Mouse (Mus musculus) hindbrain, embryonic 15.5 days (tissue): ENCODE results near the gene Ehmt2. TPM values are rescaled to one million over a fixed set of nuclear protein-coding genes. Genes with fewer than 3 reads are reported as not detected.
"Not testable (repeated sequence)": the region's sequence is repeated elsewhere in the genome, so short reads cannot be mapped to it uniquely, and the experiment has no call there.

Experiments used
- ATAC-seq: fragments of 200-750 bp; cut with Nextera tagmentation; 2 replicates; pipeline ENCODE4 v1.8.0; 2017; ENCODE audit warnings: low read depth, moderate number of reproducible peaks, moderate TSS enrichment; ENCODE audit not compliant: low FRiP score
- H3K27ac ChIP-seq: fragments of 300-500 bp; sonication (generic); replicated peaks from 2 replicates; pipeline ENCODE4 v1.5.1; 2015; ENCODE audit warnings: mild to moderate bottlenecking, inconsistent platforms
- H3K27me3 ChIP-seq: fragments of 300-500 bp; sonication (generic); 2 replicates; pipeline ENCODE4 v1.6.1; 2015; ENCODE audit warnings: control low read depth, inconsistent platforms
- H3K36me3 ChIP-seq: fragments of 300-500 bp; sonication (generic); 2 replicates; pipeline ENCODE4 v1.6.1; 2015; ENCODE audit warnings: control low read depth, inconsistent platforms
- H3K4me1 ChIP-seq: fragments of 300-500 bp; sonication (generic); replicated peaks from 2 replicates; pipeline ENCODE4 v1.6.1; 2015; ENCODE audit warnings: control low read depth, inconsistent platforms
- H3K4me2 ChIP-seq: fragments of 300-500 bp; sonication (generic); 2 replicates; pipeline ENCODE4 v1.6.1; 2015; ENCODE audit warnings: moderate library complexity, mild to moderate bottlenecking, inconsistent platforms
- H3K4me3 ChIP-seq: fragments of 300-500 bp; sonication (generic); 2 replicates; pipeline ENCODE4 v1.5.1; 2015; ENCODE audit warnings: mild to moderate bottlenecking, inconsistent platforms
- H3K9ac ChIP-seq: fragments of 300-500 bp; sonication (generic); 2 replicates; pipeline ENCODE4 v1.6.1; 2015; ENCODE audit warnings: inconsistent platforms
- H3K9me3 ChIP-seq: fragments of 300-500 bp; sonication (generic); 2 replicates; pipeline ENCODE4 v1.6.1; 2016; ENCODE audit warnings: control low read depth, inconsistent platforms
- WGBS: fragments of 180-500 bp; shearing (Covaris S2); methylation state at CpG from one replicate; pipeline ENCODE4 v1.1.7; 2015; 5-methylcytosine and 5-hydroxymethylcytosine counted together
- polyA plus RNA-seq: library from polyadenylated mRNA; unstranded; fragments of >200 nt; fragmentation: Nextera tagmentation; extraction: Ambion mirVana; gene quantifications from 2 replicates; pipeline ENCODE4 v1.2.1, GENCODE M21; 2015

The Ehmt2 gene
- polyA plus RNA-seq, 1 experiment from 2014 or later: 96.7 TPM

- H3K4me2 ChIP-seq: peak overlapping the region; percentile 89
- 89% methylated on average over 8 of the region's 8 CpGs for WGBS
- ATAC-seq: no peak
- H3K36me3 ChIP-seq: peaks cover 13% of the 10 kb centered on the region
- H3K9me3 ChIP-seq: no peaks in the 10 kb centered on the region
- peak overlapping the region; percentile 72 for H3K9ac ChIP-seq
- no peaks in the 10 kb centered on the region for H3K27me3 ChIP-seq
- peak overlapping the region; percentile 62 for H3K4me3 ChIP-seq
- H3K4me1 ChIP-seq: peaks cover 9% of the 10 kb centered on the region
- H3K27ac ChIP-seq: 0 out of 2 replicates have a peak overlapping the region, but pooled peaks have one; percentile 76
Measured at GRCm38 (mm10) chr17:34932287-34932686, 34.0 kb downstream of the Ehmt2 start.

DNA sequence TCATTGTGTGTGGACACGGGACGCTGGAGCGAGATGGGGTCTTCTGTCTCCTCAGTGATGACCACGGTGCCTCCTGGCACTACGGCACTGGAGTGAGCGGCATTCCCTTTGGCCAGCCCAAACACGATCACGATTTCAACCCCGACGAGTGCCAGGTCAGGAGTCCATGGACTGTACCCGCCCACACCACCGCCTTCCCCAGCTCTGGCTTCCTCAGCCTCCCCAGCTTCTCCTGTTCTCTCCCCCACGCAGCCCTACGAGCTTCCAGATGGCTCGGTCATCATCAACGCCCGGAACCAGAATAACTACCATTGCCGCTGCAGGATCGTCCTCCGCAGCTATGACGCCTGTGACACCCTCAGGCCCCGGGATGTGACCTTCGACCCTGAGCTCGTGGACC, 35.8 kb downstream of the Ehmt2 start:
- no peak overlapping the region for H3K4me2 ChIP-seq
- no peaks in the 10 kb centered on the region for H3K27me3 ChIP-seq
- no peak overlapping the region for H3K4me3 ChIP-seq
- peaks cover 13% of the 10 kb centered on the region for H3K36me3 ChIP-seq
- WGBS: 74% methylated on average over 24 of the region's 24 CpGs
- no peak overlapping the region for H3K9ac ChIP-seq
- no peaks in the 10 kb centered on the region for H3K9me3 ChIP-seq
- no peak overlapping the region for H3K27ac ChIP-seq
- ATAC-seq: no peak
- peaks cover 9% of the 10 kb centered on the region for H3K4me1 ChIP-seq

- H3K4me1 ChIP-seq: peaks cover 9% of the 10 kb centered on the region
- no peak overlapping the region for H3K27ac ChIP-seq
- no peak overlapping the region for H3K4me2 ChIP-seq
- H3K9ac ChIP-seq: no peak overlapping the region
- WGBS: 54% methylated on average over 8 of the region's 8 CpGs
- H3K4me3 ChIP-seq: no peak overlapping the region
- no peak for ATAC-seq
- H3K9me3 ChIP-seq: no peaks in the 10 kb centered on the region
- peaks cover 13% of the 10 kb centered on the region for H3K36me3 ChIP-seq
- H3K27me3 ChIP-seq: no peaks in the 10 kb centered on the region
Measured at GRCm38 (mm10) chr17:34934830-34935229, 36.6 kb downstream of the Ehmt2 start.

DNA sequence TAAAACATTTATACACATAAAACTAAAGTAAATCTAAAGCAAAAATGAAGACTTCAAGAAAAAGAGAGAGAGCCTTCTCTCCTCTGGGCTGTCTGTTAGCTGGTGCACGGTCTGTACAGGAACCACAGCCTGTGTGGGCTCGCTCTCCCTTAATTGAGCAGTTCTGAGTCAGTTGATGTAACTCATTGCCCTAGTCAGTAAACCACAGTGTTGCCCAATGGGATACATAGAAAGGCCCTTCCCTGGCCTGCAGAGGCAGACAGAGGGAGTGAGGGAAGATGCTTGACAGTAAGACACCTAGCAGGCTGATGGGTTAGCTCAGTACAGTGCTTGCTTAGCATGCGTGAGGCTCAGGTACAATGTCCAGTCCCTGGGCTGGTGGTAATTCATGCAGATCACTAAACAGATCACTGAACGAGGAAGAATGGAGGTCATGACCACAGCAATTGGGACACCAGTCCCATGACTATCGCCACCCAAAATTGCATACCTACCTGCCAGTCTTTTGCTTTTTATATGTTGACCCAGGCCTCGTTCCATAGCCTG, 39.8 kb downstream of the Ehmt2 start:
- no peaks in the 10 kb centered on the region for H3K27me3 ChIP-seq
- WGBS: 90% methylated on average over 6 of the region's 6 CpGs

DNA sequence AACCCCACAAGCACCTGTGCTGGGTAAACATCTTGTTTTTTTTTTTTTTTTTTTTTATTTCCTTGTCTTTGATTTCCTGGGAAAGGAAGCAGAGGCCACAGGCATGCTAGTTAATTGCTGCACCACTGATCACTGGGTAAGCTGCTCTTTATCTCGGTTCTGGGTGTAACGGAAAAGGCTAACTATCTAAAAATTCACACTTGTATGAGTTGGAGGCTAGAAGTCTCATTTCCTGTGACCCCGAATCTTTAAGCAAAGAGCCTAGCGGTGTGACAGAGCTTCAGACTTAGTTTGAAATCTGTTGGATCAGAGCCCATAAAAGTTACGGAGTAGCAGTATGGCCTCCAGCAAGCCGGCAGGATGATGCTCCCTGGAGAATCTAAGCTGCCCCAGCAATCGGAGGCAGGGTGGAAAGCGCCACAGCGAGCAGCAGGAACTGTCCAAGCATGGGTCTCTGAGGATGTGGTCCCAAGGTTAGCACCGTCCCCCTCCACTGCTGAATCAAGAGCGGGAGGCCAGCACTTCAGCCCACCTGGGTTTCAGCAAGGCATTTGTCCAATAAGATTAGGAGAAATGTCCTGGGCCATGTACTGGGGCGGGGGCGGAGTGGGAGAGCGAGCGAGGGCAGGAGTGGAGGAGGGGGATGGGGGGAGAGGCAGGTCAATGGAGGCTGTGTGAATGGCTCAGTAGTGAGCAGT, 43.2 kb downstream of the Ehmt2 start:
- WGBS: 10% methylated on average over 15 of the region's 15 CpGs
- H3K27me3 ChIP-seq: no peaks in the 10 kb centered on the region
- peak overlapping the region; percentile 44 for H3K4me2 ChIP-seq
- H3K4me3 ChIP-seq: peak overlapping the region; percentile 16
- H3K27ac ChIP-seq: no peak overlapping the region
- ATAC-seq: no peak
- H3K9me3 ChIP-seq: no peaks in the 10 kb centered on the region
- peaks cover 5% of the 10 kb centered on the region; the same call in 1 of the 2 replicates for H3K4me1 ChIP-seq
- H3K36me3 ChIP-seq: no peaks in the 10 kb centered on the region
- 0 out of 2 replicates have a peak overlapping the region, but pooled peaks have one; percentile 27 for H3K9ac ChIP-seq

More for the DNA sequence above, 39.8 kb downstream of the Ehmt2 start:
- peaks cover 13% of the 10 kb centered on the region for H3K36me3 ChIP-seq
- H3K9me3 ChIP-seq: no peaks in the 10 kb centered on the region
- no peak overlapping the region for H3K4me3 ChIP-seq
- peaks cover 5% of the 10 kb centered on the region; the same call in 1 of the 2 replicates for H3K4me1 ChIP-seq
- no peak overlapping the region for H3K9ac ChIP-seq
- no peak overlapping the region for H3K4me2 ChIP-seq
- no peak for ATAC-seq
- H3K27ac ChIP-seq: no peak overlapping the region

DNA sequence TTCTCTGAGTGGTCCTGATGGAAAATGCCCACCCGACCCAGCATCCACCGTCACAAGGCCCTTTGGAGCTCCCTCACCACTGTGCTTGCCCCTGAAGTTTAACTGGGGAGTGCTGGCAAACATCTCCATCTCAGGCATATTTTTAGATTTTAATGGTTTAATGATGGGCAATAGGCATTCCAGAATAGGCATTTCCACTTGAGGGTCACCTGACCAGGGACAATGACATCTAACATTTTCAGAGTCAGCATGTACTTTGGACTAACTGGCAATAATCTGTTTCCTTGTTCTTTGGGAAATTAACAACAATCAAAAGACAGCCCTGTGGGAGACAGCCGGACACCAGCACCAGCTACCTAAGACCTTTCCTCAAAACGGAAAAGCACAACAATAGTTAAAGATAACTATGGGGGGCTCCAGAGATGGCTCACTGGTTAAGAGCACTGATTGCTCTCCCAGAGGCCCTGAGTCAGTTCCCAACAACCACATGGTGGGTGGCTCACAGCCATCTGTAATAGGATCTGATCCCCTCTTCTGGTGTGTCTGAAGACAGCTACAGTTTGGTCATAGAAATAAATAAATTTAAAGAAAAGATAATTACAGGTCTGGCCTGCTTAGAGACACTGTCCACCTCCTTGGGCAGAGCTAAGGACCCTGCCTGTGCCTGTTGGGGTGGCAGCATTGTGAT, 45.0 kb downstream of the Ehmt2 start:
- 88% methylated on average over 4 of the region's 4 CpGs for WGBS
- Histone ChIP-seq H3K4me3 (no peak overlapping the region), H3K9ac (no peak overlapping the region), H3K27ac (no peak overlapping the region), H3K9me3 (no peaks in the 10 kb centered on the region), H3K4me1 (peaks cover 5% of the 10 kb centered on the region; the same call in 1 of the 2 replicates), H3K27me3 (no peaks in the 10 kb centered on the region), H3K4me2 (no peak overlapping the region), H3K36me3 (no peaks in the 10 kb centered on the region)
- ATAC-seq: no peak

DNA sequence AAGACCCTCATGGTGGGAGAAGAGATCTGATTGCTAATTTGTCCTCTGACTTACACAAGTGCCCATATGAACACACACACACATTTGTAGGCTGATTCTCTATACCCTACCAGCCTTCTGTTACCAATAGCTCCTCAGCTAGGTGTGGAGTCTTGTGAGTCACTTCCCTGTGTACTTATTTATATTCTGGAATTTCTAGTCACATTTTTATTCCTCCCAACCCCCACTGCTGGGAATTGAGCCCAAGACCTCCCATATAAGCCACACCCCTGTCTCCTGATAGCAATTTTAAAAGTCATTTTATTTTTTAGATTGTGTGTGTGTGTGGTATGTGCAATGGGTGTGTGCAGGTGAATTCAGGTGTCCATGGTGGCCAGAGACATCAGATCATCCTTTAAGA, 46.1 kb downstream of the Ehmt2 start:
- H3K9me3 ChIP-seq: no peaks in the 10 kb centered on the region
- no peak overlapping the region for H3K27ac ChIP-seq
- no peak overlapping the region for H3K4me2 ChIP-seq
- no peaks in the 10 kb centered on the region; the same call in none of the 2 replicates for H3K36me3 ChIP-seq
- no peak overlapping the region for H3K9ac ChIP-seq
- peaks cover 5% of the 10 kb centered on the region; the same call in 1 of the 2 replicates for H3K4me1 ChIP-seq
- no peaks in the 10 kb centered on the region for H3K27me3 ChIP-seq
- H3K4me3 ChIP-seq: no peak overlapping the region
- ATAC-seq: no peak

- no peaks in the 10 kb centered on the region for H3K9me3 ChIP-seq
- peaks cover 15% of the 10 kb centered on the region for H3K36me3 ChIP-seq
- WGBS: 90% methylated on average over 5 of the region's 5 CpGs
- H3K4me2 ChIP-seq: no peak overlapping the region
- no peak overlapping the region for H3K4me3 ChIP-seq
- peaks cover 22% of the 10 kb centered on the region for H3K4me1 ChIP-seq
- no peak overlapping the region for H3K9ac ChIP-seq
- H3K27me3 ChIP-seq: no peaks in the 10 kb centered on the region
- no peak for ATAC-seq
- H3K27ac ChIP-seq: no peak overlapping the region
Measured at GRCm38 (mm10) chr17:34946486-34947140, 48.3 kb downstream of the Ehmt2 start.

DNA sequence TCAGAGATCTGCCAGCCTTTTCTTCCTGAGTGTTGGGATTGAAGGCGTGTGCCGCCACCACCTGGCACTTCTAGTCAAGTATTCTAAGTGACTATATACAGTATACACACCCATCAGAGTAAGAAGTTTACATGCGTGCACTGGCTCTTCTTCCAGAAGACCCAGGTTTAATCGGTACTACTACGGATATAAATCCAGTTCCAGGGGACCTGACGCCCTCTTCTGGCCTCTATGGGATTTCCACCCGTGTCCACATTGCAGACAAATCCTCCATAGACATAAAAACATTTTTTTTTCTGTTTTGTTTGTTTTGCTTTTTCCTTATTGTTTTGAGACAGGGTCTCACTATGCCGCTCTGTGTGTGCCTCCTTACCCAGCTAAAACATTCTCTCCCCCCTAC, 49.3 kb downstream of the Ehmt2 start:
- 30% methylated on average over 8 of the region's 8 CpGs for WGBS
- Histone ChIP-seq H3K27ac (no peak overlapping the region), H3K9me3 (no peaks in the 10 kb centered on the region), H3K4me1 (peaks cover 19% of the 10 kb centered on the region), H3K4me3 (no peak overlapping the region), H3K9ac (no peak overlapping the region), H3K36me3 (peaks cover 15% of the 10 kb centered on the region), H3K27me3 (no peaks in the 10 kb centered on the region), H3K4me2 (no peak overlapping the region)
- no peak for ATAC-seq

DNA sequence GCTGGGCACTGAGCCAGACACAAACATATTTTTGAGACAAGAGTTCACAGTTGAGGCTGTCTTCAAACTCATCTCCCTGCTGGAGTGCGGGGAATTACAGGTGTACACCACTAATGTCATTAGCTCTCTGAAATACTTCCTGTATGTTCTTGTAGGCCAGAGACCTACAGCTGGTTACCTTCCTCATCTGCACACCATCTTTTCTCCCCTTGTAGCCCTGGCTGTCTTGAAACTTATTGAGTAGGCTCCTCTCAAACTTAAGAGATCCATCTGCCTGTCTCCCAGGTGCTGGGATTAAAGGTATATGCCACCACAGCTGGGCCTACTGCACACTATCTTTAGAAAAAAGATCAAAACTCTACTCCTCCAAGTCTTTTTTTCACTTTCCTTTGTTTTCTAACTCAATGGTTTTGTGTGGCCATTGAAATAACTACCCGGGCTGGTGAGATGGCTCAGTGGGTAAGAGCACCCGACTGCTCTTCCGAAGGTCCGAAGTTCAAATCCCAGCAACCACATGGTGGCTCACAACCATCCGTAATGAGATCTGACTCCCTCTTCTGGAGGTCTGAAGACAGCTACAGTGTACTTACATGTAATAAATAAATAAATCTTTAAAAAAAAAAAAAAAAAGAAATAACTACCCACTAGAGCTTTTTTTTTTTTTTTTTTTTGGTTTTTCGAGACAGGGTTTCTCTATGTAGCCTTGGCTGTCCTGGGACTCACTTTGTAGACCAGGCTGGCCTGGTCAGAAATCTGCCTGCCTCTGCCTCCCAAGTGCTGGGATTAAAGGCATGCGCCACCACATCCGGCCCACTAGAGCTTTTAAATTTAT, 50.7 kb downstream of the Ehmt2 start:
- not testable (repeated sequence) for ATAC-seq
- H3K27ac ChIP-seq: 0 out of 2 replicates have a peak overlapping the region, but pooled peaks have one; percentile 19

DNA sequence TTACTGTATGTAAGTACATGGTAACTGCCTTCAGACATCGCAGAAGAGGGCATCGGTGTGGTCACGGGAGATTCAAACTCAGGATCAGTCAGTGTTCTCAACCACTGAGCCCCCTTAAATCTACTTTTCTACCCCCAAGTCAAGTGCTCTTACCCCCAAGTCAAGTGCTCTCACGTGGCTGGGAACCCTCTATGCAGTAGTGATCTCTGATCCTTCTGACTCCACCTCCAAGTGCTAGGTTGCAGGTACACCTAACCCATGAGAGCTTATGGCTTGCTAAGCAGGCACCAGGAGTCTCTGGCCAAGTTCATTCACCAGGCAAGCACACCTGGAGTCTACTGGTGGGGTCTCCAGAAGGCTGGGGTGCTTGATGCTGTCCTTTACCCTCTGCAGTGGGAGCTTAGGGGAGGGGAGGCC, 51.3 kb downstream of the Ehmt2 start:
- Histone ChIP-seq H3K36me3 (peaks cover 15% of the 10 kb centered on the region), H3K27ac (0 out of 2 replicates have a peak overlapping the region, but pooled peaks have one; percentile 19), H3K4me2 (no peak overlapping the region), H3K9me3 (no peaks in the 10 kb centered on the region), H3K4me3 (no peak overlapping the region), H3K27me3 (no peaks in the 10 kb centered on the region), H3K9ac (no peak overlapping the region), H3K4me1 (peaks cover 19% of the 10 kb centered on the region)
- ATAC-seq: no peak
- 40% methylated on average over 4 of the region's 4 CpGs for WGBS

More for the DNA sequence above, 50.7 kb downstream of the Ehmt2 start:
- H3K4me2 ChIP-seq, H3K27me3 ChIP-seq, H3K9ac ChIP-seq, H3K4me3 ChIP-seq, H3K9me3 ChIP-seq: not testable (repeated sequence)
- Histone ChIP-seq H3K36me3 (peaks cover 15% of the 10 kb centered on the region), H3K4me1 (peaks cover 19% of the 10 kb centered on the region)
- 59% methylated on average over 9 of the region's 9 CpGs for whole genome bisulfite sequencing
